Mouse (Mus musculus) midbrain, embryonic 16.5 days (tissue): ENCODE measurements around the gene Atat1. TPM values are rescaled to one million over a fixed set of nuclear protein-coding genes. Genes with fewer than 3 reads are reported as not detected.

ENCODE experiments used
- ATAC-seq: fragments of 200-750 bp; cut with Nextera tagmentation; 2 replicates; pipeline ENCODE4 v1.8.0; 2017; ENCODE audit warnings: moderate TSS enrichment
- H3K27ac ChIP-seq: fragments of 300-500 bp; sonication (generic); 2 replicates; pipeline ENCODE4 v1.5.1; 2014; ENCODE audit warnings: mild to moderate bottlenecking, low read length, mixed read lengths
- H3K27me3 ChIP-seq: fragments of 300-500 bp; sonication (generic); 2 replicates; pipeline ENCODE4 v1.6.1; 2014; ENCODE audit warnings: low read depth, low read length, mixed read lengths; ENCODE audit not compliant: control insufficient read depth, insufficient read depth
- H3K36me3 ChIP-seq: fragments of 300-500 bp; sonication (generic); 2 replicates; pipeline ENCODE4 v1.6.1; 2014; ENCODE audit warnings: mild to moderate bottlenecking, low read length, moderate library complexity, mixed read lengths; ENCODE audit not compliant: control insufficient read depth, insufficient read depth
- H3K4me1 ChIP-seq: fragments of 300-500 bp; sonication (generic); 2 replicates; pipeline ENCODE4 v1.6.1; 2014; ENCODE audit warnings: mild to moderate bottlenecking, low read length, mixed read lengths; ENCODE audit not compliant: control insufficient read depth, insufficient read depth
- H3K4me2 ChIP-seq: fragments of 300-500 bp; sonication (generic); 2 replicates; pipeline ENCODE4 v1.6.1; 2014; ENCODE audit warnings: mild to moderate bottlenecking, low read length, mixed read lengths
- H3K4me3 ChIP-seq: fragments of 300-500 bp; sonication (generic); 2 replicates; pipeline ENCODE4 v1.5.1; 2014; ENCODE audit warnings: low read depth, mild to moderate bottlenecking, low read length, moderate library complexity, mixed read lengths
- H3K9ac ChIP-seq: fragments of 300-500 bp; sonication (generic); 2 replicates; pipeline ENCODE4 v1.6.1; 2014; ENCODE audit warnings: low read depth, low read length, mixed read lengths
- H3K9me3 ChIP-seq: fragments of 300-500 bp; sonication (generic); replicated peaks from 2 replicates; pipeline ENCODE4 v1.6.1; 2014; ENCODE audit warnings: mild to moderate bottlenecking, low read length, mixed read lengths; ENCODE audit not compliant: control insufficient read depth, poor library complexity, severe bottlenecking
- WGBS: fragments of 180-500 bp; shearing (Covaris S2); extraction: QIAGEN DNeasy Blood & Tissue Kit; methylation state at CpG from one replicate; pipeline ENCODE4 v1.1.7; 2014; 5-methylcytosine and 5-hydroxymethylcytosine counted together
- polyA plus RNA-seq: library from polyadenylated mRNA; unstranded; fragments of >200 nt; fragmentation: Nextera tagmentation; extraction: Ambion mirVana; gene quantifications from 2 replicates; pipeline ENCODE4 v1.2.1, GENCODE M21; 2015

Gene Atat1
- polyA plus RNA-seq, 1 experiment from 2014 or later = 465 TPM

DNA sequence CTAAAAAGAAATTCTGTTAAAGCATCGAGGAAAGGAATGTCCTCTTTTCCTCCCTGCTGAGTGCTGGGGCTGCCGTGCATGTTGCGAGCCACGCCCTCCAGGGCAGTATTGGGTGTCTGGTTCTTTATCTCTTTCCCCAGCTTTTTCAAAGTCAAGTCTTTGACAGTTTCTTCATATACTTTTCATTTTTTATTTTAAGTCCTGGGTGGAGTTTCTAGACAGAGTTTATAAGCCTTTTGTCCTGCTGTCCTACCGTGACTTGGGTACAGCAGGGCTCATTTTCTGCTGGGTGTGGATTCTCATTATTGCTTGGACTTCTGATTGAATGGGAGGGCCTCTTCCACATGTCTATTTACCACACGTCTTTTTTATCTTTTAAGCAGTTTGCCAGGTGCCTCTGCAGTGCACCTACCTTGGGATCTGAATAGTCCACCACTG is 10.0 kb upstream of the Atat1 start:
- Histone ChIP-seq H3K27me3 (no peaks in the 10 kb centered on the region), H3K4me2 (peak overlapping the region; percentile 93), H3K27ac (peak overlapping the region; percentile 99), H3K36me3 (peaks cover 4% of the 10 kb centered on the region), H3K4me3 (peak overlapping the region; percentile 66), H3K9me3 (no peaks in the 10 kb centered on the region), H3K9ac (peak overlapping the region; percentile 75), H3K4me1 (peaks cover 37% of the 10 kb centered on the region)
- WGBS = 36% methylated on average over 6 of the region's 6 CpGs
- ATAC-seq = no peak

DNA sequence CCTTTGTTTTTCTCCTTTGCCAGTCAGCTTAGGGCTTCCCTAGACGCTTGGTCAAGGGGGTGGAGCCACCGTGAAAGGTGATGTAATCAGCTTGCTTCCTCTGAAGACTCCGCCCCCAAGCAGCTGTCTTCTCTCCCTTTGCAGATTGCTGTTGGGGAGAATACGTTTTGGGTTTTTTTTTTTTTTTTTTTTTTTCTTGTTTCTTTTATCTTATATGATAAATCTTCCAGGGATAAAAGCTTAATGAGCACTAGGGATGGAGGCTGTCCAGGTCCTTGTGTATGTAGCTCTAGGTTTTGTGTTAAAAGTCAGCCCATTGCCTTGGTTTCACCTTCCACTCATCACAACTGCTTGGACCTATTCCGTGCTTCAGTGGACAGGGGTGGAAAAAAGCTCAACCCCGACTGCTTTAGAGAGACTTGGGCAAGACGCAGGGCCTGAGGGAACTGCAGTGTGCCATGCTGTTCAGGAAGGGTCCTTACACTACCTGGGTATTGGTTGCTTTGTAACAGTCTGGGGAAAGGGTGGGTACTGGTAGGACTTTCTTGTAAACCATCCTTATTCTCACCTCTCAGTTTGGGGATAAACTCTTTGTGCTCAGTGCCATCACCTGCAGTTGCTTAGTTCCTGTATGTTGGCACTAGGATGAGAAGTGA is 9.3 kb upstream of the Atat1 start:
- H3K9me3 ChIP-seq = no peaks in the 10 kb centered on the region
- 2% methylated on average over 7 of the region's 7 CpGs for WGBS
- peak overlapping the region; percentile 66 for H3K4me3 ChIP-seq
- peak overlapping the region; percentile 99 for H3K27ac ChIP-seq
- H3K27me3 ChIP-seq = no peaks in the 10 kb centered on the region
- H3K4me1 ChIP-seq = peaks cover 37% of the 10 kb centered on the region
- ATAC-seq = peak; percentile 46
- peak overlapping the region; percentile 98 for H3K9ac ChIP-seq
- no peaks in the 10 kb centered on the region for H3K36me3 ChIP-seq
- peak overlapping the region; percentile 93 for H3K4me2 ChIP-seq

DNA sequence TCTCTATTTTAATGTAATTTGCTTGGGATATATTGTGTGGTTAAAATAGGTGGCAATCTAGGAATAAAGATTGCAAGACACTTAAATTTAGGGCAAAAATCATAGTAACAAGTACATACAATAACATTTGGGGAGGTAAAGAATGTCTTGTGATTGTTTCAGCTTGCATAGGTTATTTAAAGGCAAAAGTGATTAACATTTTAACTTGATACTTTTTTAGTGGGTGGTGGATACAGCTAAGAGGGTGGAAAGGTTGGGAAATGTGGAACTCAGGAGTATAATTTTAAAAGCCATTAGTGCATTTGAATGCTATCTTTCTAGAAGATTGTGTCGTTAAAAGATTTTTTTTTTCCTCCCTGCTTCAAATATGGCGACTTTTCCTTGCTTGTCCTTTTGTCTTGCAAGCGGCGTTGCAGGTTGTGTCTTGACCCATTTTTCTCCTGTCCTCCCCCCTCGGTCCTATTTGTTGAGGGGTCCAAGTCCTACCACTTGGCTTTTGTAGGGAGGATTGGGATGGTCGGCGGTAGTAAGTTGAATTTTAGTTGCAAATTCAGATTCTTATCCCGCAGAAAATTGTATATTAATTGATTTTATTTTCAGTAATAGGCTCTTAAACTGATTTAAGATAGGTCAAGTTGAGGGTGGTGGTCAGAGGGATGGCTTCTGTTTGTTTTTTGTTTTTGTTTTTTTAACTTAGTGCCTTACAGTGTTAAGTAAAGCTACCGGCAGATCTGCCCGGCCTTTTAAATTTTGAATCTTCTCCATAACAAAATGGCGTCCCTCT is 8.6 kb upstream of the Atat1 start:
- under 1% methylated on average over 11 of the region's 11 CpGs for WGBS
- H3K9me3 ChIP-seq = no peaks in the 10 kb centered on the region
- H3K27me3 ChIP-seq = no peaks in the 10 kb centered on the region
- peaks cover 37% of the 10 kb centered on the region for H3K4me1 ChIP-seq
- H3K36me3 ChIP-seq = no peaks in the 10 kb centered on the region
- no peak for ATAC-seq
- H3K4me3 ChIP-seq = peak overlapping the region; percentile 66
- peak overlapping the region; percentile 93 for H3K4me2 ChIP-seq
- H3K27ac ChIP-seq = peak overlapping the region; percentile 99
- peak overlapping the region; percentile 98 for H3K9ac ChIP-seq

DNA sequence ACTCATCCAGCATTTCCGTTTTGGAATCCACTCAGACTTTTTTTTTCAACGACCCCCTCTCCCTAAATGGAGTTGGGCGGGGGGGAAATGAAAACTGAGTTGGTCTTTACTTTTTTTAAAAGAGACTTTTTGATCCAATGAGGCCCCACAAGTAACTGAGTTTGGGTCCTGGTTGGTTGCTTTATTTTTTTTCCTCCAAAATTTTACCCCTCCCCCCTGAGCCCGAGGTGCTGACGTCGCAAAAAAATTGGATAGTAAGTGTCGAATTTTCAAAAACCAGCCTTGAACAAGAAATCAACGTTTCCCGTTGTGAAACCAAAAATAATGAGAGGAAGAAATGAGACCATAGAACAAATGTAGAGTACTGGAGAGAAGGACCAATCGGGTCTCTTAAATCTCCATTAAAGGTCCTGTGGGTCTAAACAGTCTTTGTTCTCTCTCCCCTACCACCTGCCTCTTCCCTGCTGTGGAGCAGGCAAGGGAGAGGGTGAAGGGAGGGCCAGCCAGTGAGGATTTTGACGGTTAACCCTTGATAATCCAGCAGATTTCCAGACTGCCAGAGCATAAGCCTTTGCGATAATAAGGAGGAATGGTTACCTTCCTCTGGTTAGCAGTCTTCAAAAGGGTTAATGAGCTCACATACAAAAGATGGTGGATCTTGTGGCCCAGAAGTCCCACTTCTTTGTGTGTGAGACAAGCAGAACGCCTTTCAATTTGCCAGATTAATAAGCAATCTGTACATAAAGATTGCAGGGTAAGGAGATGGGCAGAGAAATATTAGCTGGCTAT is 7.8 kb upstream of the Atat1 start:
- Histone ChIP-seq H3K4me2 (peak overlapping the region; percentile 93), H3K4me3 (peak overlapping the region; percentile 66), H3K4me1 (peaks cover 37% of the 10 kb centered on the region), H3K27me3 (no peaks in the 10 kb centered on the region), H3K36me3 (no peaks in the 10 kb centered on the region), H3K27ac (peak overlapping the region; percentile 99), H3K9ac (peak overlapping the region; percentile 98), H3K9me3 (no peaks in the 10 kb centered on the region)
- under 1% methylated on average over 13 of the region's 13 CpGs for WGBS
- ATAC-seq = peak; percentile 8; the same call in 1 of the 2 replicates

DNA sequence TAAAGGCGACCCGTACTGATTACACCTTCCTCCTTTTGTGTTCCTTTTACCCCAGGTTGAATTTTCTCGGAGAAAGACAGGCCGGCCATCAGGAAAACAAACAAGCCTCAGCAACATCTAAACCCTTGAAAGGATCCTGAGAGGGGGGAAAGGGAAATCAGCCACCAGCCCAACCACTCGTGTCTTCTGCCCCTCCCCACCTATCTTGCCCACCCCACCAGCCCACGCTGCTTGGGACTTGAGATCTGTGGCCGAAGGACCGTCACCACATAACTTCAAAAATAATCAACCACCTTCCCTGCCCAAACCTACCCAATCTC is 7.2 kb upstream of the Atat1 start:
- WGBS = under 1% methylated on average over 8 of the region's 8 CpGs
- Histone ChIP-seq H3K27me3 (no peaks in the 10 kb centered on the region), H3K36me3 (no peaks in the 10 kb centered on the region), H3K4me2 (peak overlapping the region; percentile 93), H3K9ac (peak overlapping the region; percentile 98), H3K27ac (peak overlapping the region; percentile 99), H3K4me1 (peaks cover 32% of the 10 kb centered on the region), H3K9me3 (no peaks in the 10 kb centered on the region), H3K4me3 (peak overlapping the region; percentile 66)
- no peak for ATAC-seq

DNA sequence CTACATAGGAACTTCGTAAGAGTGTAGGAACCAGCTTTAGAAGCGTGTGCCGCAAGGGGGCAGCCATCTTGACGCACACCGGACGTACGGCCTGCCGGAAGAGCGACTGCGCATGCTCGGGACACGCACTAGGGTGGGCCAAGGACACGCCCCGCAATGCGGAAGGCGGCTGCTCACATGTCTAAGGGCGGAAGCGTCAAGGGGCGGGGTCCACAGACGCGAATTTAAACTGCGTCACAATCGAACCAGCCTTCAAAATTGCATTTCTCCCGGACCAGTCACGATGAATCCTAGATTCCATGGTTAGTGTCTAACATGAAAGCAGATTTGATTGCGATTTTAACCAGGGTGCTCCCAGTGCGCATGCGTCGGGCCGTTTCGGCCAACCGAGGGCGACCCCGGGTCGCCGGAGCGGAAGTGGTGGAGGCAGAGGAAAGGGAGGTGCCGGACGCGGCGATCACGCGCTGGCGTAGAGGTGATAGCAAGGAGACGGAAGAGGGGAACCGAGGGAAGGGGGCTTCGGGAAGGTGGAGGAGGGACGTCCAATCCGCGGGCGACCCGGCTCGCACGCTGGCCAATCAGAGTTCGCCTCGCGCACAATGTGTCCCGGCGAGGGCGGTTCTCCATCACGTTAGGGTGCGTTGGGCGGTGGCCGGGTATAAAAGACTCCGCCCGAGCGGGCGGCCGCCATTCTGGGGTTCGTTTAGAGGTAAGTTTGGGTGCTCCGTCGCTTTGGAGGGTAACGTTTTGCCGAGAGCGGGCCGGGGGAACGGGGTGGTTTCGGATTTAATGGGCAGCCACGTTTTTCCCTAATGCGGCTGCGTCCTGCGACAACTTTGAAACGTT is 6.6 kb upstream of the Atat1 start, which contains the start of the genes Mrps18b and Ppp1r10:
Gene Mrps18b, minus strand, starts transcription at position 93 of the 846 bp plus-strand sequence.
Gene Ppp1r10, plus strand, starts transcription at position 138 of the 846 bp plus-strand sequence.
- no peaks in the 10 kb centered on the region for H3K36me3 ChIP-seq
- ATAC-seq = peak; percentile 93
- under 1% methylated on average over 83 of the region's 83 CpGs for WGBS

DNA sequence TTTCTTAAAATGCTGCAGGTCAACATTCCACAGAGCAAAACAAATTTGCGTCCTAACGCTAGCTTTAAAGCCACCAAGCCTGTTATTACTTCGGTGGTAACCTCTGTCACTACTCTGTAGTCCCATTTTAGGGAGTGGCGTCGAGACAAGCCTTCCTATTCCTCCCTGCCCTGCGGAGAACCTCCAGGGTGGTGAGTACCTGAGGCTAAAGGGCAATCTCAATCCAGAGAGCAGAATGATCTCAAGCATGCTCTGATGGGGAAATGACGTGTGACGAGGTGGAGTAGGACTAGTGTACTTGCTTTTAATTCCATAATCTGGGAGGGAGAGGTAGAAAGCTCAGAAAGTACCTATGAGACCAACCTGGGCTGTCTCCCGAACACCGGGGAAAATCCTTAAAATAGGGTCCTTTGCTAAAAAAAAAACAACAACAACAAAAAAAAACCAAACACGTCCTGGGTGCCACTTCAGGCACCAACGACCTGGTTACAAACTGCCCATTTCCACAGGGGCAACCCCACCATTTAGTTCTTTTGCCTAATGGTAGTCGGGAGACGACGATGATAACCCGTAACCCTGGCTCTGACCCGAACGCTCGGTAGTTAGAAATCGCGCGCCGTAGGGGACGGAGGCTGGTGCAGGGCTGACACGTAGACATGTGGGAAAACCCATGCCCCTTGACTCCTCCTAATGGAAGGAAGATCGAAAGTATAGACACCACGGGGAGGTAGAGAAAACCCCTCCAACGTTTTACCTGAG is 5.8 kb upstream of the Atat1 start:
- Histone ChIP-seq H3K9me3 (no peaks in the 10 kb centered on the region), H3K4me1 (peaks cover 19% of the 10 kb centered on the region), H3K9ac (peak overlapping the region; percentile 67), H3K4me2 (peak overlapping the region; percentile 79), H3K27ac (peak overlapping the region; percentile 99), H3K4me3 (peak overlapping the region; percentile 66), H3K27me3 (no peaks in the 10 kb centered on the region), H3K36me3 (no peaks in the 10 kb centered on the region)
- ATAC-seq = no peak
- 3% methylated on average over 28 of the region's 28 CpGs for WGBS

More for the DNA sequence above, 6.6 kb upstream of the Atat1 start, which contains the start of the genes Mrps18b and Ppp1r10:
- Histone ChIP-seq H3K9me3 (no peaks in the 10 kb centered on the region), H3K4me3 (peak within 1 kb of the TSS; percentile 66), H3K4me2 (peak within 1 kb of the TSS; percentile 93), H3K9ac (peak within 1 kb of the TSS; percentile 98), H3K27me3 (no peaks in the 10 kb centered on the region), H3K4me1 (peaks cover 26% of the 10 kb centered on the region), H3K27ac (peak within 1 kb of the TSS; percentile 99)
